Mouse (Mus musculus) CH12.LX (cell line): ENCODE measurements around the gene Ninj1. TPM values are rescaled to one million over a fixed set of nuclear protein-coding genes. Genes with fewer than 3 reads are reported as not detected.
A peak's percentile ranks its signal among the peaks of the same experiment; 100 is the strongest.

Experiments
- DNase-seq: peaks from one replicate; pipeline ENCODE4 v3.0.0-alpha.2; 2013; ENCODE audit errors: extremely low read depth
- H3K27ac ChIP-seq: 2 replicates; pipeline ENCODE4 v1.5.1; 2012; ENCODE audit warnings: low read depth, mild to moderate bottlenecking, control low read depth, moderate library complexity; ENCODE audit not compliant: insufficient read depth
- H3K27me3 ChIP-seq: replicated peaks from 2 replicates; pipeline ENCODE3; 2012; ENCODE audit warnings: inconsistent platforms
- H3K36me3 ChIP-seq, 2 experiments: replicated peaks in 1 of 2; 2 replicates each; pipeline versions ENCODE3 to v1.6.1; 2012; ENCODE audit warnings: inconsistent platforms in 1 of 2, low read length in 1 of 2, mild to moderate bottlenecking in 1 of 2, mixed read lengths in 1 of 2, moderate library complexity in 1 of 2; ENCODE audit not compliant: control insufficient read depth in 1 of 2, insufficient read depth in 1 of 2
- H3K4me1 ChIP-seq, 2 experiments: 2 replicates each; pipeline ENCODE4 v1.6.1; 2012; ENCODE audit warnings: inconsistent platforms in 1 of 2, moderate library complexity in 1 of 2; ENCODE audit not compliant: insufficient read depth in 2 of 2, control insufficient read depth in 1 of 2
- H3K4me2 ChIP-seq: 2 replicates; pipeline ENCODE4 v1.6.1; 2012; ENCODE audit warnings: low read depth, mild to moderate bottlenecking, control low read depth; ENCODE audit not compliant: poor library complexity, insufficient read depth, severe bottlenecking
- H3K4me3 ChIP-seq, 3 experiments: fragments of 150-350 bp in 1 of 3; sonication (generic) in 1 of 3; replicated peaks in 1 of 3; 2 replicates each; pipeline versions ENCODE3 to v1.5.1; 2011 to 2012; ENCODE audit warnings: low read depth in 2 of 3, low read length in 2 of 3, mild to moderate bottlenecking in 2 of 3, moderate library complexity in 2 of 3, control low read depth in 1 of 3, improper control_type of control experiment in 1 of 3, inconsistent platforms in 1 of 3, mixed read lengths in 1 of 3; ENCODE audit not compliant: poor library complexity in 1 of 3
- H3K79me2 ChIP-seq: replicated peaks from 2 replicates; pipeline ENCODE4 v1.6.1; 2012; ENCODE audit warnings: mild to moderate bottlenecking, moderate library complexity; ENCODE audit not compliant: control insufficient read depth, poor library complexity, insufficient read depth, severe bottlenecking; ENCODE audit errors: extremely low read depth
- H3K9ac ChIP-seq: 2 replicates; pipeline ENCODE4 v1.6.1; 2012; ENCODE audit warnings: low read depth, mild to moderate bottlenecking, control low read depth, moderate library complexity; ENCODE audit not compliant: insufficient read depth
- H3K9me3 ChIP-seq: replicated peaks from 2 replicates; pipeline ENCODE3; 2012; ENCODE audit warnings: low read length, inconsistent platforms, mixed read lengths
- BHLHE40 ChIP-seq: IDR thresholded peaks from 2 replicates; pipeline ENCODE4 v1.6.1; 2011; ENCODE audit warnings: mild to moderate bottlenecking, low read depth, low read length, improper control_type of control experiment
- CHD2 ChIP-seq: IDR thresholded peaks from 2 replicates; pipeline ENCODE4 v1.6.1; 2011; ENCODE audit warnings: low read length, improper control_type of control experiment
- CTCF ChIP-seq, 2 experiments: IDR thresholded peaks in 1 of 2; conservative IDR thresholded peaks in 1 of 2; 2 replicates each; pipeline ENCODE4 v1.5.1; 2011 to 2012; ENCODE audit warnings: low read depth in 2 of 2, low read length in 2 of 2, improper control_type of control experiment in 1 of 2, inconsistent platforms in 1 of 2, mild to moderate bottlenecking in 1 of 2, moderate library complexity in 1 of 2
- EP300 ChIP-seq: IDR thresholded peaks from 2 replicates; pipeline ENCODE4 v1.6.1; 2011; ENCODE audit warnings: low read length, improper control_type of control experiment
- HCFC1 ChIP-seq: IDR thresholded peaks from 2 replicates; pipeline ENCODE4 v1.6.1; 2012; ENCODE audit warnings: low read depth, mild to moderate bottlenecking, inconsistent platforms, low read length, improper control_type of control experiment
- IRF4 ChIP-seq: IDR thresholded peaks from 2 replicates; pipeline ENCODE4 v1.6.1; 2014; ENCODE audit warnings: low read depth, mild to moderate bottlenecking, inconsistent platforms, low read length, improper control_type of control experiment
- JUN ChIP-seq: IDR thresholded peaks from 2 replicates; pipeline ENCODE4 v1.6.1; 2011; ENCODE audit warnings: low read depth, mild to moderate bottlenecking, low read length, improper control_type of control experiment, moderate library complexity; ENCODE audit not compliant: insufficient read depth
- MAFK ChIP-seq: IDR thresholded peaks from 2 replicates; pipeline ENCODE4 v1.6.1; 2011; ENCODE audit warnings: low read length, improper control_type of control experiment; ENCODE audit not compliant: insufficient replicate concordance
- MAZ ChIP-seq: IDR thresholded peaks from 2 replicates; pipeline ENCODE4 v1.6.1; 2012; ENCODE audit warnings: low read depth, mild to moderate bottlenecking, inconsistent platforms, low read length, improper control_type of control experiment, moderate library complexity
- MEF2A ChIP-seq: IDR thresholded peaks from 2 replicates; pipeline ENCODE4 v1.6.1; 2014; ENCODE audit warnings: low read depth, mild to moderate bottlenecking, inconsistent platforms, low read length, improper control_type of control experiment, borderline replicate concordance
- MXI1 ChIP-seq: IDR thresholded peaks from 2 replicates; pipeline ENCODE4 v1.6.1; 2011; ENCODE audit warnings: mild to moderate bottlenecking, low read depth, low read length, improper control_type of control experiment
- NELFE ChIP-seq: IDR thresholded peaks from 2 replicates; pipeline ENCODE4 v1.6.1; 2011; ENCODE audit warnings: low read depth, low read length, improper control_type of control experiment
- NRF1 ChIP-seq: IDR thresholded peaks from 2 replicates; pipeline ENCODE4 v1.6.1; 2014; ENCODE audit warnings: low read depth, mild to moderate bottlenecking, inconsistent platforms, low read length, improper control_type of control experiment, moderate library complexity
- POLR2AphosphoS2 ChIP-seq: IDR thresholded peaks from 2 replicates; pipeline ENCODE4 v1.6.1; 2011; ENCODE audit warnings: low read depth, low read length, improper control_type of control experiment
- RAD21 ChIP-seq: IDR thresholded peaks from 2 replicates; pipeline ENCODE4 v1.6.1; 2011; ENCODE audit warnings: low read depth, mild to moderate bottlenecking, low read length, improper control_type of control experiment, moderate library complexity
- RCOR1 ChIP-seq: conservative IDR thresholded peaks from 2 replicates; pipeline ENCODE4 v1.6.1; 2012; ENCODE audit warnings: low read depth, mild to moderate bottlenecking, inconsistent platforms, low read length, improper control_type of control experiment
- USF1 ChIP-seq: IDR thresholded peaks from 2 replicates; pipeline ENCODE4 v1.6.1; 2014; ENCODE audit warnings: low read depth, mild to moderate bottlenecking, inconsistent platforms, low read length, improper control_type of control experiment
- ZNF384 ChIP-seq: IDR thresholded peaks from 2 replicates; pipeline ENCODE4 v1.6.1; 2012; ENCODE audit warnings: low read depth, low read length, improper control_type of control experiment, inconsistent platforms
- dilution Hi-C: fragments of 300-500 bp; cut with MboI; formaldehyde crosslinking; loops from 2 replicates; pipeline ENCODE4 v1.14.3; 2020; ENCODE audit warnings: low sequenced_read_pairs; ENCODE audit not compliant: extremely low pct_unique_long_range_greater_than_20kb, extremely low pct_ligation_motif_present
- in situ Hi-C: fragments of 300-500 bp; cut with MboI; formaldehyde crosslinking; loops from 3 replicates; pipeline ENCODE4 v1.14.3; 2019; ENCODE audit warnings: low sequenced_read_pairs, low pct_ligation_motif_present, low pct_unique_long_range_greater_than_20kb, mixed read lengths
- polyA plus RNA-seq: library from polyadenylated mRNA; unstranded; fragments of >175 nt; gene quantifications from 2 replicates; pipeline ENCODE4 v1.2.1, GENCODE M21; 2012; ENCODE audit warnings: low read depth; ENCODE audit not compliant: insufficient read length
- total RNA-seq, 2 experiments: library from RNA; depleted of rRNA; stranded (reverse); fragments of 300-350 nt in 1 of 2; fragments of >200 nt in 1 of 2; gene quantifications; 2 replicates each; pipeline ENCODE4 v1.2.3; 2012 to 2014

Gene Ninj1
- total and polyA plus RNA-seq, 3 experiments, result 12.7 to 25.2 (median 21.2) TPM

DNA sequence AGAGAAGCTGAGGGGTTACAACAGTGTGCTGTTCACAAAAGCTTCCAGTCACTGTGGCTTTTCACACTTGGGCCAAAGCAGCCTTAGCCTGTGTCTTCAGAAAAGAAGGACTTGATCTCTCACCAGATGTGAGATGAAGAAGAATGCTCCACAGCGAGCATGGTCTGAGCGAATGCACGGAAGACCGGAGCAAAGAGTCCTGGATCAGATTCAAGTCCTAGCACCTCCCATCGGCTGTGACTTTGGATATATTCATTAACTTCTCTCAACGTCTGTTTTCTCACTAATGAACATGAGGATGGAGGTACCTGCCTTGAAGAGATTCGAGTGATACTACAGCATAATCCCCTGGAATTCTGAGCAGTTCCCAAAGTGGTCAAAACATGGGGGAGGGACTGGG is 32.7 kb upstream of the Ninj1 start:
- Histone ChIP-seq H3K4me2 (no peak overlapping the region), H3K27ac (no peak overlapping the region), H3K4me1 (peaks cover 0 to 5% of the 10 kb centered on the region in 2 experiments; a peak in 2 of 4 replicates), H3K79me2 (no peaks in the 10 kb centered on the region), H3K27me3 (peaks cover 3% of the 10 kb centered on the region), H3K36me3 (no peaks in the 10 kb centered on the region), H3K9me3 (peaks cover 12% of the 10 kb centered on the region), H3K9ac (no peak overlapping the region), H3K4me3 (no peak overlapping the region)
- no peak for DNase-seq
- in situ Hi-C loops, result no loop called here
- TF ChIP-seq MEF2A (no peak), NELFE (no peak), USF1 (no peak), RCOR1 (no peak), HCFC1 (no peak), NRF1 (no peak), RAD21 (no peak), ZNF384 (no peak), EP300 (no peak)
- dilution Hi-C loops, result no loop called here

DNA sequence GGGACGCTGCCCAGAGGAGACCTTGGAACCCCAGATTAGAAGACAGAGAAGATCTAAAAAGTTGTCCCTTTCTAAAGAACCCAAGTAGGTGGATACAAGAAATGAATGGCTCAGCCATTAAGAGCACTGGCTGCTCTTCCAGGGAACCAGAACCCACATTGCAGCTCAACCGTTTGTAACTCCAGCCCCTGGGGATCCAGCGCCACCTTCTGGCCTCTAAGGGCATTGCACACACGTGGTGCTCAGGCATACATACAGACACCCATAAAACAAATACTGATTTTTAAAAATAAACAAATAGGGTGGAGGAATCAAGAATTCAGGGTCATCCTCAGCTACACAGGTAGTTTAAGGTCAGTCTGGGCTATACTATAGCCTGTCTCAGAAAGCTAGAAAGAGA is 30.6 kb upstream of the Ninj1 start:
- Histone ChIP-seq H3K4me3 (no peak overlapping the region), H3K36me3 (no peaks in the 10 kb centered on the region), H3K27ac (no peak overlapping the region), H3K9ac (no peak overlapping the region), H3K9me3 (peaks cover 12% of the 10 kb centered on the region), H3K4me2 (no peak overlapping the region), H3K27me3 (peaks cover 3% of the 10 kb centered on the region), H3K79me2 (no peaks in the 10 kb centered on the region), H3K4me1 (peaks cover 0 to 2% of the 10 kb centered on the region in 2 experiments; a peak in 1 of 4 replicates)
- dilution Hi-C loops, result no loop called here
- in situ Hi-C loops, result no loop called here
- DNase-seq, result no peak
- peak; percentile 38 to 39 for TF ChIP-seq CTCF (conservative IDR thresholded peaks at IDR 0.05 in 1 of 2, IDR thresholded peaks at IDR 0.05 in 1 of 2; ENCODE audit: low read depth in 2 of 2, low read length in 2 of 2)
- no peak for TF ChIP-seq NRF1
- no peak for TF ChIP-seq JUN
- TF ChIP-seq CHD2, result no peak
- TF ChIP-seq MAFK, result no peak

- H3K27me3 ChIP-seq, result peaks cover 6% of the 10 kb centered on the region
- no peaks in the 10 kb centered on the region for H3K79me2 ChIP-seq
- in situ Hi-C loops, result no loop called here
- no peak for TF ChIP-seq RAD21
- TF ChIP-seq MXI1, result no peak
- no peak for TF ChIP-seq MAZ
- no peak for TF ChIP-seq POLR2AphosphoS2
- TF ChIP-seq BHLHE40, result no peak
- no peak for TF ChIP-seq HCFC1
- TF ChIP-seq IRF4, result no peak
- no peak for TF ChIP-seq EP300
- TF ChIP-seq, all 38 proteins: peak for 0
- Histone ChIP-seq H3K9me3 (peaks cover 12% of the 10 kb centered on the region), H3K4me3 (no peak overlapping the region), H3K36me3 (no peaks in the 10 kb centered on the region), H3K4me2 (no peak overlapping the region), H3K9ac (no peak overlapping the region), H3K4me1 (peaks cover 0 to 2% of the 10 kb centered on the region in 2 experiments; a peak in 1 of 4 replicates), H3K27ac (no peak overlapping the region)
- DNase-seq, result no peak
- dilution Hi-C loops, result no loop called here
Measured at GRCm38 (mm10) chr13:49158040-49158713, 29.1 kb upstream of the Ninj1 start.
